Mouse (Mus musculus): ENCODE results near the gene Srsf3. TPM values are rescaled to one million over a fixed set of nuclear protein-coding genes. Genes with fewer than 3 reads are reported as not detected.
"Not testable (repeated sequence)": the region's sequence is repeated elsewhere in the genome, so short reads cannot be mapped to it uniquely, and the experiment has no call there.

The Srsf3 gene
- total and polyA plus RNA-seq, 3 experiments, result 94.0 to 183 (median 149) TPM

DNA sequence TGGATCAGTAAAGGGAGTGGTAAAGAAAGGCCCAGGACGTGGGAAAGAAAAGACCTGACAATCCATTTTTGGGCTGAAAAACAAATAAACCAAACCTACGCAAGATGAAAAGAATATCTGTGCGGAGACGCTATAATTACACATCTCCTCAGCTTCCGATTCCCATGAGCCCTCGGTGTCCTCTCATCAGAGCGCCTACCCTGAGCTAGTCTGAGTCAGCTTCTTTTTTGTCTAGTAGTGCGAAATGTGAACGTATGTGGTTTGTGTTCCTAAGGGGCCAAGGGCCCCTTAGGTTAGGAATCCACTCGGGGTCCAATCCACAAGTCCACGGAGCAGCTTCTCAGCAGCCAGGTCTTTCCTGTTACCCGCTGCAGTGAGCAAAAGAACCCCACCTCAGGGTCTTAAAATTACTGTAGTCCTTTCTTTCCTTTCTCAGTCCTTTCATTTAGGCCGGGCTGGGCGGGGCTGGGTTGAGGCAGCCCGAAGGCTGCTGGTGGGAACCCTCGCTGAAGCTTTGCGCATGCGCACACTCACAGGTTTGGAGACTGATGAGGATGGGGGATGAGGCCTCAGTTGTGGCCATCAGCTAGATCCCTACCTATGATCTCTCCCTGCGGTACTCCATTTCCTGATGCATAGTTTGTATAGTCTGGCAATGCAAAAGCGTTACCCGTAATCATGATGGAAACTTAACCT, 33.0 kb downstream of the Srsf3 start:
- DNase-seq, result no peak

- no peak for DNase-seq
Observed at GRCm38 (mm10) chr17:29065971-29066370, 33.5 kb downstream of the Srsf3 start.

DNA sequence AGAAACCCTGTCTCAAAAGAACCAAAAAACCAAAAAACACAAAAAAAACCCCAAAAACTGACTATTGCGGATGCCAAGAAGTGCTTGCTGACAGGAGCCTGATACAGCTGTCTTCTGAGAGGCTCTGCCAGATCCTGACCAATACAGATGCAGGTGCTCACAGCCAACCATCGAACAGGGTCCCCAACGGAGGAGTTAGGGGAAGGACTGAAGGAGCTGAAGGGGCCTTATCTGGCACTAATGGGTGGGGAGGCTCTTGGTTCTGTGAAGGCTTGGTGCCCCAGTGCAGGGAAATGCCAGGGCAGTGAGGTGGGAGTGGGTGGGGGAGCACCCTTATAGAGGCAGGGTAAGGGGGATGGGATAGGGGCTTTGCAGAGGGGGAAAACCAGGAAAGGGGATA, 35.0 kb downstream of the Srsf3 start:
- not testable (repeated sequence) for DNase-seq

DNA sequence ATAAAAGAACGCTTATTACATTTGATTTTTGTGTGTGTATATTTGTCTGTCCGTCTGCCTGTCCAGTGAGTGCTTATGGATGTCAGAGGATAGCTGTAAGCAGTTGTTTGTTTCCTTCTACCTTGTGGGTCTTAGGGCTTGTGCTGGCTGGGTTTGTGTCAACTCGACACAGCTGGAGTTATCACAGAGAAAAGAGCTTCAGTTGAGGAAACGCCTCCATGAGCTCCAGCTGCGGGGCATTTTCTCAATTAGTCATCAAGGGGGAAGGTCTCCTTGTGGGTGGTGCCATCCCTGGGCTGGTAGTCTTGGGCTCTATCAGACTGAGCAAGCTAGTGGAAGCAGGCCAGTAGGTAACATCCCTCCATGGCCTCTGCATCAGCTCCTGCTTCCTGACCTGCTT, 35.4 kb downstream of the Srsf3 start:
- no peak for DNase-seq

DNA sequence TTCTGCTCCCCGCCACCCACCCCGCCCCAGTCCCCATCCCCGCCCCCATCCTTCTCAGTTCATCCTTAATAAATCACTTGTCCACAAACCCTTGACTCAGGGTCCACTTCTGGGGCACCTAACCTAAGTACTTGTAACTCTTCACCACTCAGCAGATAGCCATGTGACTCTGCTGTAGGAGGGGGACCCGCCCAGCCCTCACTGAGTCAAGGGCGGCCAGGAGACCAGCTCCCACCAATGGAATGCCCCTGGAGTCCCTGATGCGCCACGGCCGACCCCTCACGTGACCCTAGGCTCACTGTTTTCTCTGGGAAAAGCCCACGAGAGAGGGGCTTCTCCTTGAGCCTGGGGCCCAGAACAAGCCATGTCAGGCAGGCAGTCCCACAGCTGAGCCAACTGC, 36.6 kb downstream of the Srsf3 start:
- no peak for DNase-seq

DNA sequence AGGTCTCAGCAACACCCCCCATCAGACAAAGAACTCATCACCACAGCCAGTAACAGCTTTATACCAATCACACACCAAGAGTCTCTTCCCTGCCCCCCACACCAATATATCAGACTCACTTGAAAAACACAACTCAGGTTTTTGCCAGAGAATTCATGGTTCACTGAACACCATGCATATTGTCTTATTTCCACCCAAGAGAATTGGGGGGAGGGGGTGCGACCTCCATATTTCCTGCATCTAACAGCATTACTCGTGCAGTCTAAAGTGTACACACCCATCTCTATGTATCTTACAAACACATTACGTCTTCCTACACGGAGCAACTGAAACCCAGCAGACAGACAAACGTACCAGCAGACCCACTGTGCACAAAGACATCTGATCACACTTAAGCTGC, 39.4 kb downstream of the Srsf3 start:
- DNase-seq, result no peak

GRCm38 (mm10) chr17:29072701-29073307, 40.4 kb downstream of the Srsf3 start:
- no peak for DNase-seq

- no peak for DNase-seq
Observed at GRCm38 (mm10) chr17:29073313-29073712, 40.9 kb downstream of the Srsf3 start.

- DNase-seq, result no peak
Observed at GRCm38 (mm10) chr17:29074085-29074484, 41.7 kb downstream of the Srsf3 start.

GRCm38 (mm10) chr17:29076235-29076634, 43.8 kb downstream of the Srsf3 start:
- no peak for DNase-seq

DNA sequence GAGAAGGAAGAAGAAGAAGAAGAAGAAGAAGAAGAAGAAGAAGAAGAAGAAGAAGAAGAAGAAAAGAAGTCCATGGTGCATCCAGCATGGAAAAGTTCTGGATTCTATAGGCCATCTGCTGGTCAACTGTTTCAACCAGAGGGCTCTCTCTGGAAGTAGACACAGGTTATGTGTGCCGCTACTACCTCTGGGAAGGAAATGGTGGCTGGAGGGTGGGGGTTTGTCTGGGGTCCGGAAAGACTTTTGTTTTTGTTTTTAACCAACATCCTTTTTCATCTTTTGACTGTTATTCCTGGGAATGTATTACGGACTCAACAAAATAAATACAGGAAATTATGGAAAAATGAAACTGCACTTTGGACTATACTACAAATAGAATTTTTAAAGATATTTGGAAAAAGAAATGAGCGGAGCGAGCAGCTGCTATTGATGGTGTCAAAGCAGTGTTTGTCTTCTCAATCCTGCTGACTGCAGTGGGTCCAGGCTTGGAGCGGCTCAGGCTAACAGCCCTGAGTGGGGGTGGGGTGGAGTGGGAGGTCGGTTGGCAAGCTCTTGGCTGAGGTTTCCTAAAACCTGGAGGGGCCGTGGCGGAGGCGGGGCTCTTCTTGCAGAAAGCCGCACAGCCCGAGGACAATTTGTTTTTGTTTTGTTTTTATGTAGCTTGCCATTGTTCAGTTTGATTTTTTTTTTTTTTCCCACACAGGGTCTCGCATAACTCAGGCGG, 45.5 kb downstream of the Srsf3 start:
- peak; percentile 51 for DNase-seq

DNA sequence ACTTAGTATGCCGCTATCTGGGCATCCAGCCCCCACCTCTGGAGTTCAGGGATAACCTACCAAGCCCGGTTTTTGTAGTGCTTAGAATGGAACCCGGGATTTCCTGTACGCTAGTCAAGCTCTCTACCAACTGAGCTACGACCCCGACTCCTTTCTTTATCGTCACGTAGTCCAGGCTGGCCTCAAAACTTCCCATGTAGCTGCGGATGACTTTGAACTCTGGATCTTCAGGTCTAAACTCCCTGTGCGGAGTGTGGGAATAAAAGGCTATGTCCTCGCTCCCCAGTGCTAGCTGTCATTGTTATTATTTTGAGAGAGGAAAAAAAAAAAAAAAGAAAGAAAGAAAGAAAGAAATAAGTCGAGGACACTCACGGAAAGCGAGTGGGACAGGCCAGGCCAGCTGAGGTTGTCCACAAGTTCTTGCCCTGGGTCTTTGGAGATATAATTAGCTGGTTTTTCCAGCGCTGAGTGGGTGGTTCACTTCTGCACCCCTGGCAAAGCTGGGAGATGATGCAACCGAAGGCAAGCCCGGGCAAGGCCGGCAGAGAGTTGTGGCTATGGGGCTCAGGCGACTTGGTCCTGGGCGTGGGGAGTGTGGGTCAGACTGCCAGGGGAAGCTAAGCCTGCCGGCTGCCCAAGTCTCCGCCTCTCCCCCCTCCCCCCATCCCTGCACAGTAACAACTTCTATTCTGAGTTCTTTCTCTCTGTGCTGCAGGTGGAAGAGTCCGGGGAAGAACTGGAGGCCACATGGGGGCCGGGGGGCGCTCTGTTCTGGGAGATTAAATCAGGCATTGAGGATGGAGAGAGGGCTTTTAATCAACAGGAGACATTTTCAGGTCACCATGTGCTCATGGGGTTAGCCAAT, 46.3 kb downstream of the Srsf3 start:
- DNase-seq, result peak; percentile 88

DNA sequence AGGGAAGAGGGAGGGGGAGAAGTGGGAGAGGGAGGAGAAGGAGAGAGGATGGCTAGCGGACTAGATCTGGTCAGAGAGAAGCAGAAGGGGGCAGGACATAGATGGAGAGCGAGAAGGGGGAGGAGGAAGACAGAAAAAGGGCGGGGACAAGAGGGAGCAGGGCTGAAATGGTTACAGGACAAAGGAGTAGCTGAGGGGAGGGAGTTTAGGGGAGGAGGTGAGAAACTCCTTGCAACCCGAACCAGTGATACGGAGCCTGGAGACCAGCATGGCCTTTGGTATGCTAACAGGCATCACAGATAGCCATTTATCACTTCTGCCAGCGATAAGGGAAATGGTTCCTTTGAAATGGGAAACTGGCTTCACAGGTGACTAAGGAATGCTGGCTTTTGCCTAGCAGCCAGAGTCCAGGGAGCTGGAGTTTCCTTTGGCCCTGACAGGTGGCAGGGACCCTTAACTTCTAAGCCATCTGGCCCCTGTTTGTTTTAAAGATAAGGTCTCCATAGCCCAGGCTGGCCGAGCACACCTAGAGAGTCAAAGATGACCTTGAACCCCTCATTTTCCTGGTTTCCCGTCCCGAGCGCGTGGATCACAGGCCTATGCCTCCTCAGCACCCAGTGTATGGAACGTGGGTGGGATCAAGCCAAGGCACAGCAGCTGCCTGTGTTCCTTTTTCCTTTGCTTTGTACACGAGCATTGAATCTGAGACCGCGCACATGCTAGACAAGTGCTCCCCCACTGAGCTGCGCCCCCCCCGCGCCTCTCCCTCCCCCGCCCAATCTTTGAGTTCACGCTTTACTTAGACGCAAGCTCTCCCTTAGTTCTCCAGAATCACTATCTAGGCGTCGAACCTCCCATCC, 48.6 kb downstream of the Srsf3 start:
- DNase-seq, result no peak

GRCm38 (mm10) chr17:29081618-29082381, 49.4 kb downstream of the Srsf3 start:
- no peak for DNase-seq

GRCm38 (mm10) chr17:29083586-29083985, 51.2 kb downstream of the Srsf3 start:
- no peak for DNase-seq

- DNase-seq, result no peak
Observed at GRCm38 (mm10) chr17:29084656-29085055, 52.2 kb downstream of the Srsf3 start.

DNA sequence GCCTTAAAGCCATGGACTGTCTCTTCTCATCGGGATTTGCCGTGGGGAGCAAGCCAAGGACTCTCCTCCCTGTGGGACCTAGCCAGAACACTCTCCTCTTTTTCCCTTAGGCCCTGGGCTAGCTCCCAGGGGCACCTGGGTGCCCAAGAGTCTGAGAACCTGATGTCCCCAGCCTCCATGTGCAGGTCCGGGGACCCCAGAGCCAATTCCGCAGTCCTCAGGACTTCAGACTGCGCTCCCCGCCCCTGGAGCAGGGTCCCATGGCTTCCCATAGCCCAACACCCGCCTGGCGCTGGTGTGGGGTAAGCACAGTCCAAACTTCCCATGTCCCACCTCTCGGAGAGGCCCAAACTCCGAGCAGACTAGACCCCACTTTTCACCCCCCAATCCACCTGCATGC, 52.8 kb downstream of the Srsf3 start:
- no peak for DNase-seq

- no peak for DNase-seq
Observed at GRCm38 (mm10) chr17:29086916-29087315, 54.5 kb downstream of the Srsf3 start.

DNA sequence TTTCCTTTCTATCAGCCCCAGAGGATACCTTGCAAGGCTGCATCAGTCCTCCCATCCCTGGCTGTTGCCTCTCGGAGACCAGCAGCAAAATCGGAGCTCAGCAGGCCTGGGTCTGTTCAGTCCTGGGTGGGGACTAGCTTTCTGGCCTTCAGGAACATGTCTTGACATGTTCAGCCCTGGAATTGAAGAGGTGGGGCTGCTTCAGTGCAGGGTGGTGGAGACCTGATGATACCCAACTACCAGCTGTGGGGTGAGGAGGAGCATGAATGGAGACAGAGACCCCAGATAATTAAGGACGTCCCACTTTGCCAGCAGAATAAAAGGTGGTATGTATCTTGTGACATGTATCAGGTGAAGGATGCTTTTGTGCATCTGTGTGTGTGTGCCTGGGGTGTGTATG, 58.3 kb downstream of the Srsf3 start, which contains the start of gene Cdkn1a:
Cdkn1a (plus strand) TSS at position 201 of the 400 bp plus-strand sequence.
- DNase-seq, result no peak

- DNase-seq, result no peak
Observed at GRCm38 (mm10) chr17:29091348-29091944, 59.0 kb downstream of the Srsf3 start.
